Mouse (Mus musculus) embryonic fibroblast, embryonic 13.5 days (primary cell): ENCODE measurements around the gene Nsd2.

Experiments used
- CTCF ChIP-seq: IDR thresholded peaks from 2 replicates; pipeline ENCODE4 v1.5.1; 2011; ENCODE audit warnings: mild to moderate bottlenecking, control low read depth, low read length, moderate library complexity, borderline replicate concordance; ENCODE audit not compliant: insufficient read depth
- POLR2A ChIP-seq: IDR thresholded peaks from 2 replicates; pipeline ENCODE4 v1.6.1; 2011; ENCODE audit warnings: low read depth, mild to moderate bottlenecking, control low read depth, low read length, moderate library complexity

GRCm38 (mm10) chr5:33897158-33897557 lies 76.6 kb downstream of the Nsd2 start:
- no peak for TF ChIP-seq CTCF
- no peak for TF ChIP-seq POLR2A
